Mouse (Mus musculus) testis, adult 2 months (tissue): Measurements from ENCODE around the gene Bglap2.
"Not testable (repeated sequence)": the region's sequence is repeated elsewhere in the genome, so short reads cannot be mapped to it uniquely, and the experiment has no call there.

Source experiments
- CTCF ChIP-seq: fragments of 200-500 bp; IDR thresholded peaks from 2 replicates; pipeline ENCODE4 v1.5.1; 2012; ENCODE audit warnings: low read depth, mild to moderate bottlenecking, inconsistent platforms, low read length, moderate library complexity; ENCODE audit not compliant: control insufficient read depth, insufficient read depth, insufficient replicate concordance
- POLR2A ChIP-seq: fragments of 200-500 bp; IDR thresholded peaks from 2 replicates; pipeline ENCODE4 v1.6.1; 2012; ENCODE audit warnings: low read depth, mild to moderate bottlenecking, inconsistent platforms, low read length, moderate library complexity; ENCODE audit not compliant: control insufficient read depth

- TF ChIP-seq POLR2A, CTCF: not testable (repeated sequence)
Observed at GRCm38 (mm10) chr3:88376644-88377043, 1.9 kb downstream of the Bglap2 start.
